Mouse (Mus musculus) c-Kit-positive CD71-negative TER-119-negative erythroid progenitor cells, embryonic 14.5 days (primary cell): ENCODE measurements around the gene Fam69a.
"Not testable (repeated sequence)": the region's sequence is repeated elsewhere in the genome, so short reads cannot be mapped to it uniquely, and the experiment has no call there.

Source experiments
- DNase-seq: peaks from one replicate; pipeline ENCODE4 v3.0.0-alpha.2; 2013; ENCODE audit warnings: low read depth

Fam69a gene

GRCm38 (mm10) chr5:107904325-107904724 is 82.6 kb downstream of the Fam69a start:
- no peak for DNase-seq

GRCm38 (mm10) chr5:107901014-107901615 is 85.8 kb downstream of the Fam69a start:
- peak; percentile 25 for DNase-seq

DNA sequence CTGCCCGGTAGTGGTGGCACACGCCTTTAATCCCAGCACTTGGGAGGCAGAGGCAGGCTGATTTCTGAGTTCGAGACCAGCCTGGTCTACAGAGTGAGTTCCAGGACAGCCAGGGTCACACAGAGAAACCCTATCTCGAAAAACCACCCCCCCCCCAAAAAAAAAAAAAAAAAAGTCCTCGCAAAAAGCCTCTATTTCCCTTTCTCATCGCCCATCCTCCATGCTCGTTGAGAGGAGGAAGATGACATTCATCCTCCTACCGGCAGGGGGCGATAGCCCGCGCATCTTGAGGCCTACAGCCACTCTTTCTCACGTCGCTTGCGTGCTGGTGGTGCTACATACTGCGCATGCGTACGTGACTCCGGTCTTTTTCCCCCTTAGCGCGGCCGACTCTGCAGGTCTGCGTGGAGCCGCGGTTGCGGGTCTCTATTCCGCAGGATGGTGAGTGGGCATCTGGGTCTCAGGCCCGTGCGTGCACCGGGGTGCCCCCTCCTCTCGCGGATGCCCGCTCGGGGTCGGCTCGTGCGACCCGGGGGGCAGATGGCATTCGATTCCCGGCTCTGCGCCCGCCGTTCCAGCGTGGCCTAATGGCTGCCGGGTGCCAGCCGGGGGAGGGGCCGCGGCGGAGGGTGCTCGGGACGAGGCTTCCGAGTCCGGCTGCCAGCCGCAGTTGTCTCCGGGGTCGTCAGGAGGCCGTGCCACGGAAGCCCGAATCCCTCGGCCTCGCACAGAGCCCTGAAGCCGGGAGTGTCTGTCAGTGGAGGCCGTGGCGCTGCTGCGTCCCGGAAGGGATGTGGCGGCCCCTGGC is 86.5 kb downstream of the Fam69a start, which contains the start of gene Rpl5:
Gene Rpl5, plus strand, starts transcription at position 297 of the 808 bp plus-strand sequence.
- DNase-seq, result peak; percentile 97

DNA sequence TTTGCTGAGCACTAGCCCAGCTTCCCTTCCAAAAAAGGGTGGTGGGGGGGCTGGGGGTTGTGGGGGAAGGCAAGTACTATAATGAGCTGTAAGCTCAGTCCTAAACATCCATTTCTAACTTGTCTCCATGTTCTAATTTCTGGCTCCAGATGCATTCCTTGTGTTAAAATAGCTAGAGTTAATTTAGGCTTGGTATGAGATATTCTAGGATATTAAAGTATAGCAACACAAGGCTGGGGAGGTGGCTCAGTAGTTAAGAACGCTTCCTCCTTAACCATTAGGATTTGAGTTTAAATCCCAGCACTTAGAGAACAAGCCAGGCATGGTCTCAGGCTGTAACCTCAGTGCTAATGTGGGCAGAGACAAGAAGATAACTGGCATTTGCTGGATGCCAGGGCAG is 90.6 kb downstream of the Fam69a start:
- DNase-seq, result no peak

- no peak for DNase-seq
These were observed 92.2 kb downstream of the Fam69a start for GRCm38 (mm10) chr5:107894676-107895075.

DNA sequence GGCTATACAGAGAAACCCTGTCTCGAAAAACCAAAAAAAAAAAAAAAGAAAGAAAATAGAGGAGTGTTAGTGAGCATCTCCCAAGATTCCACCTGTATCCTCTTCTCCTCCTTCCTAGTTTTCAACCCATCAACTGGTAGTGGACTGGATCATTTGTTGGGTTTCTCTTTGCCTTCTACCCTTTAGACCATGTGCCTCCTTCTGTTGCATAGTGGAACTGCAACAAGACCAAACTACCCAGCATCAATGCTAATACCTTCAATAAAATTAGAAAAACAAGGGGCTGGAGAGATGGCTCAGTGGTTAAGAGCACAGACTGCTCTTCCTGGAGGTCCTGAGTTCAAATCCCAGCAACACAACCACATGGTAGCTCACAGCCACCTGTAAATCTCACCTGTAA is 95.4 kb downstream of the Fam69a start:
- not testable (repeated sequence) for DNase-seq

DNA sequence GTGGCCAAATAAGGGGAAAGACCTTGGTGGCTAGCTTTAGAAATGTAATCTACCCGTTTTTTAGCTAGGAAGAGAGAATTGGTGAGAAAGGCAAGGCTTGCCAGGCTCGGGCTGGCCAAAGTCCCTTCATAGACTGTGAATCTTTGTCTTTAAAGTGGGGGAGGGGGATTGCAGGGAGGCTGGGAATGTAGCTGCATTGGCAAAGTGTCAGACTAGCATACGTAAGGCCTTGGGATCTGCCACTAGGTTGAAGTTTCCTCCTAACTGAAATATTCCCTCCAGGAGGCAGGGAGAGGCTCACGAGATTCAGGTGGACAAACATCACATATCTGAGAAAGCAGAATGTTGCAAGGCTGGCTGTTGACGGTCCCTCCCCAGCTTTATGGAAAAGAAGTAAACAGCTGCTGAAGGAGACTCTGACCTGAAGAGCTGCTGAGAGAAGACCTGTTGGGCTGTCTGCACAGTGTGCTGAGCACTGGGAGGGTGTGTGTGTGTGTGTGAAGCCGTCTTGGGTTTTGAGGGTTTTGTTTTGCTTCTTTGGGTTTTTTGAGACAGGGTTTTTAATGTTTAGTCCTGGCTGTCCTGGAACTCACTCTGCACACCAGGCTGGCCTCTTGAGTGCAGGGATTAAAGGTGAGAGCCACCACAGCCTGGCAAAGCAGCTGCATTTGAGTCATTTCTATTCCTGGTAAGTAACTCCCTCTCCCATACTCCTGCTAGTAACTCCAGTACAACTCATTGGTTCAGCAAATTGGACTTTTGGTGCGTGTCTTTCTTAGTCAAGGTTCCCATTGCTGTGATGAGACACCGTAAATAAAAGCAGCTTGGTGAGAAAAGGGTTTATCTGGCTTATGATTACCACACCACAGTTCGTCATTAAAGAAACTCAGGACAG is 96.6 kb downstream of the Fam69a start:
- no peak for DNase-seq

DNA sequence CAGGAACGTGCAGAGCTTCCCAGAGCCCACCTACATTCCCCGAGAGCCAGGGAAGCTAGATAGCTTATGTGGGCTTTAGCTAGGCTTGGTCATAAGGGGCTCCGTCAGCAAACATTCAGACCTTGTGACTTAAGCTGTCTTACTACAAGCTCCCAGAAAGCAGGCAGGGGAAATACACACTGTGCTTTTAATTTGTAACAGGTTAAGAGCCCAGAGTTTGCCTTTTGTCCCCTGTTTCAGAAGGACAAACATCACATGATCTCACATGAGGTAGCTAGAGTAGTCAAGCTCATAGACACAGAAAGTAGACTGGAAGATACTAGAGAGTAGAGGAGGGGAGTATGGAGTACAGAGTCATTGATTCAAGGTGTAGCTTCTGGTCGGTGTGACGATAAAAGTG is 106.2 kb downstream of the Fam69a start:
- DNase-seq, result no peak

DNA sequence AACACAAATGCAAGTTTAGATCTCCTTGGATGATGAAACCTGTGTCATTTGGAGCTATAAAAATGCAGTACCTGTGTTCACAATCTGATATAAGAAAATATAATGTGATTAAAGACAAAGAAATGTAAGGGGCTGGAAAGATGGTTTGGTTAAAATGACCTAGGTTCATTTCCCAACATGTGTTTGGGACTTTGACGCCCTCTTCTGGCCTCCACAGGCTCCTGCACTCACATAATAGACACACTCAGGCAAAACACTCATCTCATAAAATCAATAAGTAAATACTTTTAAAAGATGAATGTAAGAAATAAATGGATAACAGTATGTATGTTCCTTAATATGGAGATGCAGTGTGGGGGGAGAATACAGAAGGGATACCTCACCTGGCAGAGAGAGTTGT is 109.8 kb downstream of the Fam69a start:
- no peak for DNase-seq

DNA sequence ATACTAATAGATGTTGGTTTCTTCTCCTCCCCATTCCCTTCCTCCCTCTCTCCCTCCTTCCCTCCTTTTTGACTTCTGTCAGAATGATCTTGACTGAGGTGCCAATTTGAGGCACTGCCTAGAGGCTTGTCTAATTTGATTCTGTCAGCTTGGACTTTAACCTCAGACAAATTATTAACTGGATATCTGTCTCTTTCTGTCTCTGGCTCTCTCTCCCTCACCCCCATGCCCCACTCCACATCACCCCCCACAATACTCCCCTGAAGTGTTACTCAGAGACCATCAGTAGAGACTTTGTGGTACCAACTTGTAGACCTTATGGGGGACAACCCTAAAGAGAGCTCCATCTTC is 111.6 kb downstream of the Fam69a start:
- DNase-seq, result no peak

- DNase-seq, result no peak
These were observed 112.2 kb downstream of the Fam69a start, which contains the start of gene Evi5 for GRCm38 (mm10) chr5:107874561-107875260. Evi5 (minus strand) TSS chr5:107875107.

DNA sequence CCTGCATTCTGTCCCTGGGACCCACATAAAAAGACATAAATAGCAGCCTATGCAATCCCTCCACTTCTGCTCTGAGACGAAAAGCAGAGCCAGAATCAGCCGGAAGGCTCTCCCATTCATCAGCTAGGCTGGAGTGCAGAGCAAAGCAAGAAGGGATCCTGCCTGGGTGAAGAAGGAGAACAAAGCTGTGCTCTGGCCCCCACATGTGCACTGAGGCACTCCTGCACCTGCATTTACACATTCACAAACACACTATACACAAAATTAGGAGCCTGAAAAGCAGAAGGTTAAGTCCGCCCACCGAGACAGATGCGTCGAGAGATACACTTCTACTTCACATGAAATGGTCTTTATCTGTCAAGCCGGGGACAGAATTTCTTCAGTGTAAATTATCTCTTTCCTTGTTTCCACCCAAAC is 113.0 kb downstream of the Fam69a start:
- no peak for DNase-seq

DNA sequence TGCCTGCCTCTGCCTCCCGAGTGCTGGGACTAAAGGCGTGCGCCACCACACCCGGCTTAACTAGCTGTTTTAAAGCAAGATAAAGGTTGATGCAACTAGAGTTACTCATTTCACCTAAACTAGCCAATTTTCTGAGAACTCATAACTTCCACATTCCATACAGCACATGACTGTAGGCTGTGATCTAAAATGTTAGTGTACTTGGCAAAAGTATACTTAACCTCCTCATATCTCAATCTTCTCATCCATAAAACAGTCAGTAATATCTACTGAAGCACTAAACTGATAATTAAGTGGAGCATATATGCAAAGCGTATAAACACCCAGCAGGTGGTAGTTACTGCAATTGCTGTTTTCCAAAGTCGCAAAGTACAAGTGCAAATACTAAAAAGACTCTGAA is 113.6 kb downstream of the Fam69a start:
- no peak for DNase-seq

GRCm38 (mm10) chr5:107869701-107870100 is 117.2 kb downstream of the Fam69a start:
- no peak for DNase-seq

DNA sequence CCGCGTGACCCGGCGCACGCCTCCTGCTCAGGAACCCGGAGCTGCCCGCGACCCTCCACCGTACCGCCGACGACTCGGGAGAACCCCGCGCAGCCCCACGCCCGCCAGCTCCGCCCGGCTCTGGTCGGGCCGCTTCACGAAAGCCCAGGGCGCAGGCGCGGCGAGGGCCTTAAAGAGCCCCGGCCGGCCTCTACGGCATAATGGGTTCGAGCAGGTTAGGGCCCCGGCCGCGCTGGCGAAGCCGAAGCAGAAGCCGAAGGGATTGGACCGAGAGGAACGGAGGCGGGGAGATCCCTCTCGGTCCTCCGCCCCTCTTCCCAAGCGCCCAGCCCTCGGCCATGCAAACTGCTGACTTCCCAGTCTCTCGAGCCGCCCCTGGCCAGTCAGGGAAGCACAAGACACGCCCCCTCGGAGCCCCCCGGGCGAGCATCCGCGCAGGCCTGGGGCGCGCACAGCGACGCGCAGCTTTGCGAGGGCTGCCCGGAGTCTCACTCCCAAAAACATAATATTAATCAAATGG is 117.9 kb downstream of the Fam69a start:
- DNase-seq, result peak; percentile 64

- no peak for DNase-seq
These were observed 118.6 kb downstream of the Fam69a start for GRCm38 (mm10) chr5:107867970-107868904.

GRCm38 (mm10) chr5:107866127-107867126 is 120.5 kb downstream of the Fam69a start:
- DNase-seq, result no peak

GRCm38 (mm10) chr5:107863971-107864370 is 122.9 kb downstream of the Fam69a start:
- DNase-seq, result no peak

DNA sequence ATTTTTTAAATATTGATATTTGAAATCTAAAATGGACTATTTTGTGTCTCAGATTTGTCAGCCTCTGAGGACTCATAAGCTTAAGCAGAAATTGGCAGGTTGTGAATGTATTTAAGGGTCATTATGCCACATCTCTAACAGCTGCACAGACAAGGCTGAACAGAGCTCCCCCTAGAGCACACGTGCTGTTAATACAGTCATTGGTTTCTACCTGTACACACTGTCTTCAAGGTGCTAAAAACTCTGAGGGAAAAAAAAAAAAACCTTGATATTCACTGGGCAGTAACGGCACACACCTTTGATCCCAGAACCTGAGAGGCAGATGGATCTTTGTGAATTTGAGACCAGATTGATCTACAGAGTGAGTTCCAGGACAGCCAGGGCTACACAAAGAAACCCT is 127.9 kb downstream of the Fam69a start:
- no peak for DNase-seq
